Mouse (Mus musculus) limb, embryonic 12.5 days (tissue): ENCODE measurements around the gene Gsto2. TPM values are rescaled to one million over a fixed set of nuclear protein-coding genes. Genes with fewer than 3 reads are reported as not detected.

Experiments used
- ATAC-seq: fragments of 200-750 bp; cut with Nextera tagmentation; 2 replicates; pipeline ENCODE4 v1.8.0; 2017; ENCODE audit warnings: low read depth, moderate TSS enrichment; ENCODE audit not compliant: insufficient number of reproducible peaks, insufficient read depth, low FRiP score, low TSS enrichment
- H3K27ac ChIP-seq: fragments of 300-500 bp; sonication (generic); 2 replicates; pipeline ENCODE4 v1.5.1; 2016; ENCODE audit warnings: mild to moderate bottlenecking, moderate library complexity
- H3K27me3 ChIP-seq: fragments of 300-500 bp; sonication (generic); 2 replicates; pipeline ENCODE4 v1.6.1; 2016; ENCODE audit warnings: mild to moderate bottlenecking, moderate library complexity
- H3K36me3 ChIP-seq: fragments of 300-500 bp; sonication (generic); 2 replicates; pipeline ENCODE4 v1.6.1; 2016; ENCODE audit warnings: mild to moderate bottlenecking, moderate library complexity
- H3K4me1 ChIP-seq: fragments of 300-500 bp; sonication (generic); replicated peaks from 2 replicates; pipeline ENCODE4 v1.6.1; 2016
- H3K4me2 ChIP-seq: fragments of 300-500 bp; sonication (generic); 2 replicates; pipeline ENCODE4 v1.6.1; 2016; ENCODE audit warnings: mild to moderate bottlenecking, moderate library complexity
- H3K4me3 ChIP-seq: fragments of 300-500 bp; sonication (generic); replicated peaks from 2 replicates; pipeline ENCODE4 v1.5.1; 2016; ENCODE audit warnings: mild to moderate bottlenecking
- H3K9ac ChIP-seq: fragments of 300-500 bp; sonication (generic); replicated peaks from 2 replicates; pipeline ENCODE4 v1.6.1; 2016; ENCODE audit warnings: mild to moderate bottlenecking, moderate library complexity
- H3K9me3 ChIP-seq: fragments of 300-500 bp; sonication (generic); 2 replicates; pipeline ENCODE4 v1.6.1; 2016; ENCODE audit warnings: mild to moderate bottlenecking, moderate library complexity
- WGBS: fragments of 180-500 bp; shearing (Covaris S2); methylation state at CpG from one replicate; pipeline ENCODE4 v1.1.7; 2016; 5-methylcytosine and 5-hydroxymethylcytosine counted together
- polyA plus RNA-seq: library from polyadenylated mRNA; unstranded; fragments of >200 nt; fragmentation: Nextera tagmentation; extraction: Ambion mirVana; gene quantifications from 2 replicates; pipeline ENCODE4 v1.2.1, GENCODE M21; 2016

Gsto2 gene
- polyA plus RNA-seq, 1 experiment from 2014 or later, result 0.59 TPM

- no peaks in the 10 kb centered on the region for H3K9me3 ChIP-seq
- peaks cover 32% of the 10 kb centered on the region for H3K4me1 ChIP-seq
- no peaks in the 10 kb centered on the region for H3K27me3 ChIP-seq
- H3K9ac ChIP-seq, result no peak overlapping the region
- H3K27ac ChIP-seq, result no peak overlapping the region
- no peak overlapping the region for H3K4me3 ChIP-seq
- peaks cover 63% of the 10 kb centered on the region for H3K36me3 ChIP-seq
- 81% methylated on average over 8 of the region's 8 CpGs for WGBS
- H3K4me2 ChIP-seq, result no peak overlapping the region
- ATAC-seq, result no peak
These were observed 33.2 kb downstream of the Gsto2 start for GRCm38 (mm10) chr19:47898472-47899079.

DNA sequence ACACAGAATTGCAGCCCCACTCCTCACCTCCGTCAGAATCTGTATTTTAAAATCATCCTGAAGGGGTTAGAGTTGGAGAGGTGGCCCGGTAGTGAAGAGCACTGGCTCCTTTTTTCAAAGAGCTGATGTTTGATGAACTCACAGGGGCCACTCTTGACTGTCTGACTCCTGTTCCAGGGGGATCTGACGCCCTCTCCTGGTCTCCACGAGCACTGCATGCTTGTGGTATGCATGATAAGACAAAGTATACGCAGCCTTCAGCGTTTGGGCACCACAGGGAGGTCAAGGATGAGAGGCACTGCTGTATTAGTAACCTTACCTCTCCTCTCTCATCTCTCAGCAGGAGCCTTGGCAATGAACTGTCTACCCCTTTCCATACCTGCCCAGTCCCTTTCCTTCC is 34.7 kb downstream of the Gsto2 start:
- ATAC-seq, result no peak
- Histone ChIP-seq H3K4me2 (no peak overlapping the region), H3K9me3 (no peaks in the 10 kb centered on the region), H3K27ac (no peak overlapping the region), H3K27me3 (no peaks in the 10 kb centered on the region), H3K36me3 (peaks cover 52% of the 10 kb centered on the region), H3K4me1 (peaks cover 40% of the 10 kb centered on the region), H3K4me3 (no peak overlapping the region), H3K9ac (no peak overlapping the region)
- WGBS, result 75% methylated on average over 6 of the region's 6 CpGs

DNA sequence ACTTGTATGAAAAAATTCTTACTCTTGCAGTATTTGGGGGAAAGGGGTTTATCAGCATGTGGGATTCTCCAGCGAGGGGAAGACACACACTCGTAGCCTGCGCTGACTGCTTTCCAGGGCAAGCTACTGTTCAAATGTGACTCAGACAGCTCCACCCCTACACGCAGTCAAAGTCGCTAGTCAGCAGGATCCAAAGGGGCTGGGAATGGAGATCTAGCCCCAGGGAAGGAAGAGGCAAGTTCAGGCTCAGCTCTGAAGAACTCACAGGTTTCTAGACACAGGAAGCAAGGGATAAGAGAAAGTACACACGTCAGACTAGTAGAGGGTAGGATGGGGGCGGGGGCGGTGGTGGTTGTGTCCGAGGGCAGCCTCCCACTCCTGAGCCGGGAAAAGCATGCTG is 35.2 kb downstream of the Gsto2 start:
- Histone ChIP-seq H3K27me3 (no peaks in the 10 kb centered on the region), H3K27ac (no peak overlapping the region), H3K36me3 (peaks cover 46% of the 10 kb centered on the region), H3K9me3 (no peaks in the 10 kb centered on the region), H3K4me1 (peaks cover 45% of the 10 kb centered on the region), H3K9ac (no peak overlapping the region; the same call in 1 of the 2 replicates), H3K4me2 (no peak overlapping the region), H3K4me3 (no peak overlapping the region)
- 86% methylated on average over 10 of the region's 10 CpGs for WGBS
- ATAC-seq, result no peak

DNA sequence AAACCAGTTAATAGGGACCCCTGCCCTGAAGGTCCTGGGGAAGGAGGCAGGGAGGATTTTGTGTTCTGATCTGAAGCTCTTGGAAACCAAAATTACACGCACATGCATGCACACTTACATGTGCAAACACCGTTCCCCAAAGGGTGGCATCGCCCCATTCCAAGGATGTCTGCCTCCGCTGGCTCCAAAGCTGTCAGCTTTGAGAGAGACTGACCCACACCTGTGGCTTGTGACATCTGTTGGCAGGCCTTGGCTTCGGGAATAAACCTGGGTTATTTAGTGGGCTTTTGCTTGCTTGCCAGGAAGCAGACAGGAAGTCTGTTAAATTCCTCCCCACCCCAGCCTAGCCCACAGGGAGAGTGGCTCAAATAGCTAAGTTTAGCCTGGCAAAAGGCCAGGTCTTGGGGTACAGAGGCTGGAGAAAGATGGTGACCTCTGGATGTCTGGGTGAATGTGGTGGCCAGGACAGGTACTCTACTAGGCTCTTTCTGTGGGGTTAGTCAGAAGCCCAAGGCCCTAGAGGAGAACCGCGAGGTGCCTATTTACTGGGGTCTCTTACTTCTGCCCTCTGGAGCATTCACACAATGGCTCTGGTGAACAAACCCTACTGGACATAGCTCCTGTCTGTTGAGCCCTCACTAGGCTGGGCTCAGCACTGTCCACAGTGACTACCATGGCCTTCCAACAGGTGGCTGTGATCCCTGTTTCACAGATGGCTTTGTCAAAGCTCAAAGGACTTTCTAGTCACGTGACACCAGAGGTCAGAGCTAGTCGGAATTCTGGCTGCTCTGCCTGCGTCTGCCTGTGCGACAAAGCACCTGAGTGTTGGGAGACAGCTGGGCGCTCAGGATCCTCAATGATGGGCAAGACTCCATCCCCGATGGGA is 37.2 kb downstream of the Gsto2 start:
- peak; percentile 29 for ATAC-seq
- Histone ChIP-seq H3K4me2 (peak overlapping the region; percentile 33), H3K9me3 (no peaks in the 10 kb centered on the region), H3K36me3 (peaks cover 33% of the 10 kb centered on the region), H3K27me3 (no peaks in the 10 kb centered on the region), H3K27ac (peak overlapping the region; percentile 86), H3K9ac (no peak overlapping the region), H3K4me1 (peaks cover 47% of the 10 kb centered on the region), H3K4me3 (no peak overlapping the region)
- WGBS, result 50% methylated on average over 13 of the region's 13 CpGs

DNA sequence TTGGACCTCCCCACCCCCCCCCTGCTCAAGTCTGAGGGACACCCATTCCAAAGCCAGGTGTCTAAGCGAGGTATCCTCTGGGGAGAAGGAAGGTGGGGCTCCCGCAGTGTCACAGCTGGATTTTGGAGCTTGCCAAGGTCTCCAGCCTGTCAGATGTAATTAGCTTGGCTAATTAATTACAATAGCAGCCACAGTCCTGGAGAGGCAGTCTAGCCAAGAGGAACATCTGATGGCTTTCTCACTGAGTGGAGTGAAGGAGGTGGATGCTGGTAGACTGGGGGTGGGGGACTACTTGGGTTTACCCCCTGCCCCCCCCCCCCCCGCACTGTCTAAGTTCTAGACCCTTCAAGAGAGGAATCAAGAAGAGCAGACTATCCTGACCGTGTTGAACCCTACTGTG is 38.3 kb downstream of the Gsto2 start:
- Histone ChIP-seq H3K4me2 (0 out of 2 replicates have a peak overlapping the region, but pooled peaks have one; percentile 4), H3K27ac (peak overlapping the region; percentile 86; the same call in 1 of the 2 replicates)
- no peak for ATAC-seq

GRCm38 (mm10) chr19:47905081-47905480 is 39.7 kb downstream of the Gsto2 start:
- Histone ChIP-seq H3K27me3 (no peaks in the 10 kb centered on the region), H3K4me3 (no peak overlapping the region), H3K4me2 (no peak overlapping the region), H3K9ac (0 out of 2 replicates have a peak overlapping the region, but pooled peaks have one; percentile 8), H3K36me3 (peaks cover 18% of the 10 kb centered on the region; the same call in 1 of the 2 replicates), H3K4me1 (peaks cover 67% of the 10 kb centered on the region), H3K27ac (peak overlapping the region; percentile 12; the same call in 1 of the 2 replicates), H3K9me3 (no peaks in the 10 kb centered on the region)
- WGBS, result 96% methylated on average over 4 of the region's 4 CpGs
- ATAC-seq, result no peak

More for the DNA sequence above, 38.3 kb downstream of the Gsto2 start:
- 0 out of 2 replicates have a peak overlapping the region, but pooled peaks have one; percentile 12 for H3K9ac ChIP-seq
- H3K4me3 ChIP-seq, result no peak overlapping the region
- peaks cover 24% of the 10 kb centered on the region; the same call in 1 of the 2 replicates for H3K36me3 ChIP-seq
- no peaks in the 10 kb centered on the region for H3K27me3 ChIP-seq
- peaks cover 54% of the 10 kb centered on the region for H3K4me1 ChIP-seq
- 63% methylated on average over 4 of the region's 4 CpGs for WGBS
- H3K9me3 ChIP-seq, result no peaks in the 10 kb centered on the region

DNA sequence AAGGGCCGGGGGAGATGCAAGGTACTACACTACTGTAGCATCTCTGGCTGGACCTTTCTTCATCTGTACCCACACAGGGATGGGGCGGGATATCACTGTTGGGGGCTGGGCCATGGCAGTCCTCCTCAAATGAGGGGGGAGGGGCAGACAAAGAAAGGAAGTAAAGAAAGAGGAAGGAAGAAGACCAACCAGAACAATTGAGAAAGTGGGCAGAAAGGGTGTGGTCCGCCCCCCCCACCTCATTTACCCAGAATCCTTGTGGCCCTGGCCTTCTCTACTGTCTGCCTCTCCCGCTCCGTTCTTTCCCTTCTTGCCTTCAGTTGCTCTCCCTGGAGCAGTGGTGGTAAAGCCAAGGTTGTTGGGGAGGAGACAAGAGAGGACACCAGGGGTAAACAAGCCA is 40.3 kb downstream of the Gsto2 start:
- Histone ChIP-seq H3K36me3 (peaks cover 13% of the 10 kb centered on the region; the same call in 1 of the 2 replicates), H3K27ac (0 out of 2 replicates have a peak overlapping the region, but pooled peaks have one; percentile 12), H3K9ac (no peak overlapping the region), H3K4me1 (peaks cover 67% of the 10 kb centered on the region), H3K4me3 (no peak overlapping the region), H3K9me3 (no peaks in the 10 kb centered on the region), H3K4me2 (no peak overlapping the region), H3K27me3 (no peaks in the 10 kb centered on the region)
- WGBS, result 92% methylated on average over 5 of the region's 5 CpGs
- ATAC-seq, result no peak

DNA sequence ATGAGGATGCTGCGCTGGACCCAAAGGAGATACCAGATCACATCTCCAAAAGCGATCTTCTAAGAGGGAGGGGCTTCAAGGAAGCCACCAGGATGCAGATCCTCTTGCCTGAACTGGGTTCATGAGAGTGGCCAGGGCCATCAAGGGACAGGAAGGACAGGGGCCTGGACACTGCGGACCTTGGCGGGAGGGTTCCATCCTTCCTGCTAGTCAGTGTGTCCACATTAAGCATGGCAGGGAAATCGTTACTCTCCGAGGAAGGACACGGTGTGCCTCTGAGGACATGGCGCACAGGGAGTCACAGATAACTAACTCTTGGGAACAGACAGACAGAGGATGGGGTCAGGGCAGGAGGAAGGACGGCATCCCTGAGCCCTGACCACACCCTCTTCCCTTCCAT is 42.3 kb downstream of the Gsto2 start:
- 87% methylated on average over 9 of the region's 9 CpGs for WGBS
- ATAC-seq, result no peak
- no peaks in the 10 kb centered on the region for H3K27me3 ChIP-seq

DNA sequence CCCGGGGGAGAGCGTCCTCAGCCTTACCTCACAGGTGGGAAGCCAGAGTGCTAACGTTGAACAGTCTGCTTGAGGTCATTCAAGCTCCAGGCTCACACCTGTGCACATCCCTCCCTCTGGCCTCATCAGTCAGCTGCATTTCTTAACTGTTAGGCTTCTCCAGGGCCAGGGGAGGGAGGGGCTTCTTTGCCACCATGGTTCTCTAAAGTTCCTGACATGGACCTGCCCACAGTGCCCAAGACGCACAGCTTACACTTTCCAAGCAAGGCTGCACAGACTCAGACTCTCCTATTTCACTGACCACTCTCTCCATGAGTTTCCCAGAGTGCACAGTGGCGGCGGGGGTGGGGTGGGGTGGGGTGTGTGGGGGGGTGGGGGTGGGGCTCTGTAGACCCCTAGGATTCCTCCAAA is 43.6 kb downstream of the Gsto2 start:
- H3K9ac ChIP-seq, result peak overlapping the region; percentile 67
- H3K9me3 ChIP-seq, result no peaks in the 10 kb centered on the region
- H3K27me3 ChIP-seq, result no peaks in the 10 kb centered on the region
- H3K4me1 ChIP-seq, result peaks cover 50% of the 10 kb centered on the region
- H3K27ac ChIP-seq, result peak overlapping the region; percentile 95
- peaks cover 28% of the 10 kb centered on the region for H3K36me3 ChIP-seq
- H3K4me3 ChIP-seq, result peak overlapping the region; percentile 33
- WGBS, result 13% methylated on average over 6 of the region's 6 CpGs
- ATAC-seq, result peak; percentile 52
- peak overlapping the region; percentile 58 for H3K4me2 ChIP-seq

More for the DNA sequence above, 42.3 kb downstream of the Gsto2 start:
- Histone ChIP-seq H3K36me3 (peaks cover 28% of the 10 kb centered on the region), H3K4me3 (no peak overlapping the region), H3K27ac (no peak overlapping the region), H3K4me2 (no peak overlapping the region), H3K9me3 (no peaks in the 10 kb centered on the region), H3K9ac (no peak overlapping the region), H3K4me1 (peaks cover 59% of the 10 kb centered on the region)

GRCm38 (mm10) chr19:47909387-47910116 is 44.2 kb downstream of the Gsto2 start:
- H3K4me1 ChIP-seq, result peaks cover 52% of the 10 kb centered on the region
- peak overlapping the region; percentile 95 for H3K27ac ChIP-seq
- peak overlapping the region; percentile 67 for H3K9ac ChIP-seq
- 3% methylated on average over 10 of the region's 10 CpGs for WGBS
- no peaks in the 10 kb centered on the region for H3K9me3 ChIP-seq
- H3K4me2 ChIP-seq, result peak overlapping the region; percentile 58
- peaks cover 30% of the 10 kb centered on the region for H3K36me3 ChIP-seq
- ATAC-seq, result peak; percentile 30; the same call in 1 of the 2 replicates
- H3K4me3 ChIP-seq, result peak overlapping the region; percentile 33
- H3K27me3 ChIP-seq, result no peaks in the 10 kb centered on the region
